Mouse (Mus musculus) heart, postnatal 0 days (tissue): ENCODE results near the gene Wdr70.

Experiments used
- CTCF ChIP-seq: IDR thresholded peaks from 2 replicates; pipeline ENCODE4 v1.5.1; 2016; ENCODE audit warnings: antibody characterized with exemption, control low read depth, low read depth
- EP300 ChIP-seq: IDR thresholded peaks from 2 replicates; pipeline ENCODE4 v1.6.1; 2016; ENCODE audit warnings: antibody characterized with exemption, low read depth

GRCm38 (mm10) chr15:7862890-7863289, 236.1 kb downstream of the Wdr70 start:
- TF ChIP-seq CTCF (no peak), EP300 (no peak)
